Mouse (Mus musculus) heart, embryonic 15.5 days (tissue): ENCODE results near the gene Lypd6. TPM values are rescaled to one million over a fixed set of nuclear protein-coding genes. Genes with fewer than 3 reads are reported as not detected.

ENCODE experiments used
- ATAC-seq: fragments of 200-750 bp; cut with Nextera tagmentation; replicated peaks from 2 replicates; pipeline ENCODE4 v1.8.0; 2017; ENCODE audit warnings: low read depth, moderate TSS enrichment; ENCODE audit not compliant: insufficient number of reproducible peaks, insufficient read depth, low FRiP score
- H3K27ac ChIP-seq: fragments of 300-500 bp; sonication (generic); 2 replicates; pipeline ENCODE4 v1.5.1; 2015; ENCODE audit warnings: mild to moderate bottlenecking, inconsistent platforms
- H3K27me3 ChIP-seq: fragments of 300-500 bp; sonication (generic); 2 replicates; pipeline ENCODE4 v1.6.1; 2015; ENCODE audit warnings: inconsistent platforms
- H3K36me3 ChIP-seq: fragments of 300-500 bp; sonication (generic); 2 replicates; pipeline ENCODE4 v1.6.1; 2015; ENCODE audit warnings: mild to moderate bottlenecking, inconsistent platforms
- H3K4me1 ChIP-seq: fragments of 300-500 bp; sonication (generic); replicated peaks from 2 replicates; pipeline ENCODE4 v1.6.1; 2015; ENCODE audit warnings: inconsistent platforms
- H3K4me2 ChIP-seq: fragments of 300-500 bp; sonication (generic); 2 replicates; pipeline ENCODE4 v1.6.1; 2015; ENCODE audit warnings: inconsistent platforms, mild to moderate bottlenecking, moderate library complexity
- H3K4me3 ChIP-seq: fragments of 300-500 bp; sonication (generic); 2 replicates; pipeline ENCODE4 v1.5.1; 2015; ENCODE audit warnings: mild to moderate bottlenecking, inconsistent platforms
- H3K9ac ChIP-seq: fragments of 300-500 bp; sonication (generic); 2 replicates; pipeline ENCODE4 v1.6.1; 2015; ENCODE audit warnings: mild to moderate bottlenecking, inconsistent platforms
- H3K9me3 ChIP-seq: fragments of 300-500 bp; sonication (generic); replicated peaks from 2 replicates; pipeline ENCODE4 v1.6.1; 2016; ENCODE audit warnings: inconsistent platforms
- WGBS: fragments of 180-500 bp; shearing (Covaris S2); methylation state at CpG from one replicate; pipeline ENCODE4 v1.1.7; 2015; ENCODE audit warnings: mixed read lengths; 5-methylcytosine and 5-hydroxymethylcytosine counted together
- polyA plus RNA-seq: library from polyadenylated mRNA; unstranded; fragments of >200 nt; fragmentation: Nextera tagmentation; extraction: Ambion mirVana; gene quantifications from 2 replicates; pipeline ENCODE4 v1.2.1, GENCODE M21; 2015

Gene Lypd6
- 1.8 and 2.7 TPM in 2 replicates for polyA plus RNA-seq

GRCm38 (mm10) chr2:50066246-50066967, at the start of gene Lypd6:
TSS of gene Lypd6 (plus strand) at chr2:50066429.
- H3K9ac ChIP-seq: peak within 1 kb of the TSS; percentile 58
- H3K27me3 ChIP-seq: peaks cover 9% of the 10 kb centered on the region; the same call in 1 of the 2 replicates
- peak; percentile 96 for ATAC-seq
- H3K4me2 ChIP-seq: peak within 1 kb of the TSS; percentile 94
- H3K36me3 ChIP-seq: no peaks in the 10 kb centered on the region
- peaks cover 21% of the 10 kb centered on the region for H3K4me1 ChIP-seq
- H3K9me3 ChIP-seq: no peaks in the 10 kb centered on the region
- peak within 1 kb of the TSS; percentile 59 for H3K27ac ChIP-seq
- H3K4me3 ChIP-seq: peak within 1 kb of the TSS; percentile 68
- WGBS: under 1% methylated on average over 76 of the region's 76 CpGs

GRCm38 (mm10) chr2:50019477-50019876, 46.8 kb upstream of the Lypd6 start:
- no peaks in the 10 kb centered on the region for H3K4me1 ChIP-seq
- no peaks in the 10 kb centered on the region for H3K36me3 ChIP-seq
- no peak overlapping the region for H3K27ac ChIP-seq
- ATAC-seq: no peak
- H3K27me3 ChIP-seq: no peaks in the 10 kb centered on the region
- H3K9me3 ChIP-seq: no peaks in the 10 kb centered on the region
- no peak overlapping the region for H3K9ac ChIP-seq
- 79% methylated on average over 1 of the region's 1 CpGs for WGBS
- no peak overlapping the region for H3K4me2 ChIP-seq
- no peak overlapping the region for H3K4me3 ChIP-seq

GRCm38 (mm10) chr2:50025549-50025948, 40.7 kb upstream of the Lypd6 start:
- no peak for ATAC-seq
- no peaks in the 10 kb centered on the region for H3K27me3 ChIP-seq
- no peaks in the 10 kb centered on the region for H3K9me3 ChIP-seq
- no peak overlapping the region for H3K9ac ChIP-seq
- H3K4me1 ChIP-seq: no peaks in the 10 kb centered on the region
- no peak overlapping the region for H3K4me3 ChIP-seq
- H3K27ac ChIP-seq: no peak overlapping the region
- no peak overlapping the region for H3K4me2 ChIP-seq
- 84% methylated on average over 5 of the region's 5 CpGs for WGBS
- H3K36me3 ChIP-seq: no peaks in the 10 kb centered on the region

GRCm38 (mm10) chr2:50028930-50029329, 37.3 kb upstream of the Lypd6 start:
- Histone ChIP-seq H3K27me3 (no peaks in the 10 kb centered on the region), H3K4me3 (no peak overlapping the region), H3K36me3 (no peaks in the 10 kb centered on the region), H3K4me2 (no peak overlapping the region), H3K4me1 (no peaks in the 10 kb centered on the region), H3K9ac (no peak overlapping the region), H3K9me3 (no peaks in the 10 kb centered on the region), H3K27ac (no peak overlapping the region)
- 63% methylated on average over 8 of the region's 8 CpGs for WGBS
- no peak for ATAC-seq

GRCm38 (mm10) chr2:50044170-50044870, 21.9 kb upstream of the Lypd6 start:
- no peaks in the 10 kb centered on the region for H3K36me3 ChIP-seq
- no peak for ATAC-seq
- H3K27ac ChIP-seq: no peak overlapping the region
- 60% methylated on average over 7 of the region's 7 CpGs for WGBS
- H3K4me2 ChIP-seq: no peak overlapping the region
- no peaks in the 10 kb centered on the region for H3K9me3 ChIP-seq
- no peaks in the 10 kb centered on the region for H3K4me1 ChIP-seq
- no peak overlapping the region for H3K9ac ChIP-seq
- no peak overlapping the region for H3K4me3 ChIP-seq
- no peaks in the 10 kb centered on the region for H3K27me3 ChIP-seq

- H3K4me2 ChIP-seq: no peak overlapping the region
- H3K27ac ChIP-seq: no peak overlapping the region
- H3K4me1 ChIP-seq: no peaks in the 10 kb centered on the region
- no peak overlapping the region for H3K4me3 ChIP-seq
- H3K9ac ChIP-seq: no peak overlapping the region
- 61% methylated on average over 7 of the region's 7 CpGs for WGBS
- no peaks in the 10 kb centered on the region for H3K36me3 ChIP-seq
- H3K27me3 ChIP-seq: no peaks in the 10 kb centered on the region
- no peak for ATAC-seq
- no peaks in the 10 kb centered on the region for H3K9me3 ChIP-seq
These were observed 21.3 kb upstream of the Lypd6 start for GRCm38 (mm10) chr2:50044871-50045470.

GRCm38 (mm10) chr2:50045841-50046240, 20.4 kb upstream of the Lypd6 start:
- Histone ChIP-seq H3K4me3 (no peak overlapping the region), H3K4me2 (no peak overlapping the region), H3K27me3 (no peaks in the 10 kb centered on the region), H3K36me3 (no peaks in the 10 kb centered on the region), H3K9ac (no peak overlapping the region), H3K4me1 (no peaks in the 10 kb centered on the region), H3K27ac (no peak overlapping the region), H3K9me3 (no peaks in the 10 kb centered on the region)
- no peak for ATAC-seq
- 79% methylated on average over 4 of the region's 4 CpGs for WGBS

- no peak for ATAC-seq
- Histone ChIP-seq H3K27ac (no peak overlapping the region), H3K4me1 (no peaks in the 10 kb centered on the region), H3K4me2 (no peak overlapping the region), H3K9ac (no peak overlapping the region), H3K9me3 (no peaks in the 10 kb centered on the region), H3K36me3 (no peaks in the 10 kb centered on the region), H3K4me3 (no peak overlapping the region), H3K27me3 (no peaks in the 10 kb centered on the region)
These were observed 17.8 kb upstream of the Lypd6 start for GRCm38 (mm10) chr2:50048442-50048841.

- 65% methylated on average over 1 of the region's 1 CpGs for WGBS
- no peaks in the 10 kb centered on the region for H3K36me3 ChIP-seq
- no peaks in the 10 kb centered on the region for H3K4me1 ChIP-seq
- no peaks in the 10 kb centered on the region for H3K27me3 ChIP-seq
- H3K27ac ChIP-seq: no peak overlapping the region
- H3K9me3 ChIP-seq: no peaks in the 10 kb centered on the region
- ATAC-seq: no peak
- no peak overlapping the region for H3K4me2 ChIP-seq
- no peak overlapping the region for H3K9ac ChIP-seq
- no peak overlapping the region for H3K4me3 ChIP-seq
These were observed 12.3 kb upstream of the Lypd6 start for GRCm38 (mm10) chr2:50053893-50054292.

- H3K27ac ChIP-seq: peak overlapping the region; percentile 59
- H3K4me1 ChIP-seq: peaks cover 18% of the 10 kb centered on the region
- peak; percentile 37 for ATAC-seq
- H3K36me3 ChIP-seq: no peaks in the 10 kb centered on the region
- peaks cover 9% of the 10 kb centered on the region; the same call in 1 of the 2 replicates for H3K27me3 ChIP-seq
- peak overlapping the region; percentile 58; the same call in 1 of the 2 replicates for H3K9ac ChIP-seq
- 2% methylated on average over 14 of the region's 14 CpGs for WGBS
- H3K4me3 ChIP-seq: peak overlapping the region; percentile 68
- no peaks in the 10 kb centered on the region for H3K9me3 ChIP-seq
- peak overlapping the region; percentile 94 for H3K4me2 ChIP-seq
These were observed 355 bp upstream of the Lypd6 start for GRCm38 (mm10) chr2:50065902-50066245.

GRCm38 (mm10) chr2:50066968-50067315, 713 bp downstream of the Lypd6 start:
- no peaks in the 10 kb centered on the region for H3K9me3 ChIP-seq
- WGBS: 2% methylated on average over 9 of the region's 9 CpGs
- ATAC-seq: no peak

More at GRCm38 (mm10) chr2:50066968-50067315, 713 bp downstream of the Lypd6 start:
- H3K27me3 ChIP-seq: peaks cover 9% of the 10 kb centered on the region; the same call in 1 of the 2 replicates
- H3K36me3 ChIP-seq: no peaks in the 10 kb centered on the region
- H3K4me2 ChIP-seq: peak overlapping the region; percentile 94
- peak overlapping the region; percentile 58 for H3K9ac ChIP-seq
- no peak overlapping the region; the same call in 1 of the 2 replicates for H3K27ac ChIP-seq
- peak overlapping the region; percentile 68 for H3K4me3 ChIP-seq
- peaks cover 21% of the 10 kb centered on the region for H3K4me1 ChIP-seq
